Mouse (Mus musculus) E14TG2a.4 (cell line): ENCODE results near the gene Atat1.

Experiments
- H3K27me3 ChIP-seq: 2 replicates; pipeline ENCODE4 v1.6.1; 2014; ENCODE audit warnings: low read length, control low read depth; ENCODE audit not compliant: insufficient read depth
- H3K36me3 ChIP-seq: 2 replicates; pipeline ENCODE4 v1.6.1; 2014; ENCODE audit warnings: low read length, control low read depth; ENCODE audit not compliant: insufficient read depth
- H3K4me1 ChIP-seq: replicated peaks from 2 replicates; pipeline ENCODE4 v1.6.1; 2014; ENCODE audit warnings: low read depth, low read length, control low read depth
- H3K4me3 ChIP-seq: replicated peaks from 2 replicates; pipeline ENCODE4 v1.5.1; 2014; ENCODE audit warnings: mild to moderate bottlenecking, low read length
- H3K9me3 ChIP-seq: 2 replicates; pipeline ENCODE4 v1.6.1; 2014; ENCODE audit warnings: low read length, control low read depth
- CTCF ChIP-seq: conservative IDR thresholded peaks from 2 replicates; pipeline ENCODE4 v1.5.1; 2014; ENCODE audit warnings: low read length
- NANOG ChIP-seq: IDR thresholded peaks from 2 replicates; pipeline ENCODE4 v1.6.1; 2014; ENCODE audit warnings: borderline replicate concordance, low read length, mixed read lengths
- POU5F1 ChIP-seq: IDR thresholded peaks from 2 replicates; pipeline ENCODE4 v1.6.1; 2014; ENCODE audit warnings: low read length, borderline replicate concordance

The Atat1 gene

DNA sequence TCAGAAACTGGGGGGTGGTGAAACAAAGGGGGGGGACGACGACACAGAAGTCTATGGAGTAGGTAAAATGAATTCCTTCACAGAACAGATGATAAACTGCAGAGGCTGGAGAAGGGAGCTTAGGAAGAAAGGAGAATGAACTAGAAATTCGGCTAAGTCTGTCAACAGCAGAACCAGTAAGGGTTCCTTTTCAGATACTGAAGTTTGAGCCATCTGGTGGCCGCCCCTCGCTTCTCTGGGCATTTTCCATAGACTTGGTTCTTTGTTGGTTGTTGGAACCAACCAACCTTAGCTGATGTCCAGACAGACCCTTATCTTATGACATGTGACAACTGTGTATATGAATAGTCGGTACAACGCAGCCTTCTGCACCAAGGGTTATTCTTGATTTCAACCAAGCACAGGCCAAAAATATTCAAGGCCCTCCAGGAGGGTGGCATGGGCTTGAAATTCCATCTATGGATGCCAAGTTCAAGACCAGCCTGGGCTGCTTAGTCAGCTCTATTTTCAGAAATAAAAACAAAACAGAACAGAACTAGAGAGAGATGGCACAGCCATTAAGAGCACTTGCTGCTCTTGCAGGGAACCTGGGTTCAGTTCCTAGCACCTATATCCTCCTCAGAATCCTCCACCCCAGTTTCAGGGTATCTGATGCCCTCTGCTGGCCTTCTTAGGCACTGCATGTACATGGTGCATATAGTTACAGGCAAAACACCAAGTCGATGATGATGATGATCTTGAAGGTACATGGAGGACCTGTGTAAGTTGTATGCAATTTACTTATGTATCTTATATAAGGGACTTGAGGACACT is 38.8 kb downstream of the Atat1 start:
- peaks cover 11% of the 10 kb centered on the region for H3K27me3 ChIP-seq
- peak overlapping the region; percentile 88 for H3K4me3 ChIP-seq
- H3K9me3 ChIP-seq = no peaks in the 10 kb centered on the region
- peaks cover 59% of the 10 kb centered on the region for H3K36me3 ChIP-seq
- H3K4me1 ChIP-seq = peaks cover 81% of the 10 kb centered on the region
- TF ChIP-seq CTCF (peak; percentile 85), POU5F1 (no peak)

- peak overlapping the region; percentile 88 for H3K4me3 ChIP-seq
- H3K9me3 ChIP-seq = no peaks in the 10 kb centered on the region
- peaks cover 81% of the 10 kb centered on the region for H3K4me1 ChIP-seq
- peaks cover 11% of the 10 kb centered on the region for H3K27me3 ChIP-seq
- H3K36me3 ChIP-seq = peaks cover 55% of the 10 kb centered on the region
- no peak for TF ChIP-seq NANOG
- no peak for TF ChIP-seq CTCF
- TF ChIP-seq POU5F1 = no peak
These were observed 39.6 kb downstream of the Atat1 start for GRCm38 (mm10) chr17:35870151-35870883.

DNA sequence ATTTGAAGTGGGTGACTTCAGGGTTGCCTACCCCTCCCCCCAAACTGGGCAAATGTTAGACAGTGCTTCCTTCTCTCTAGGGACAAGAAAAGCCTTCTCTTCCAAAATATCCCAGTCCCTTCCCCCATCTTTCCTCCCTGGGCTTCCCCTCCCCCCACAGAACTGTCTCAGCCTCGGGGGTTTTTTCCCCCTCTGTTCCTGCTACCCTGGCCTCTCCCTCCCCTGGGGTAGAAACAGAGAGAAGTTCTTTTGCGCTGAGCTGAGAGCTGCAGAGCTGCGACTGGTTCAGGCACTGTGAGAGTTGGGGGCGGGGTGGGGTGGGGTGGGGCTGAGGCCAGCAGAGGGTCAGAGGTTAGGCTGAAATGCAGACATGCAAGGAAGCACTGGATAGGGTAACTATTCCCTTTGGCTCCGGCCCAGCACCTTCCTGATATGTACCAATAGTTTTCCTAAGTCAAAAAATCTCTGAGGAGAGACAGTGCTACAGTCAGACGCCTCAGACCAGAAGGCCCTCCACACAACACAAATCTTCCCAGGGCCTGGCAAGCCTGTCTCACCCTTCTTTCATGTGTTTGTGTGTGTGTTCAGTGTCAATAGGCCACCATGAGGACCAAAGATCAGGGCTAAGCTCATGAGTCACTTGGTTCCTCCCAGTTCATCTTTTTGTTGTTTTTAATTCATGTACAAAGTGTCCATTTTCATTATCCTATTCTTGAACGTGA is 40.4 kb downstream of the Atat1 start:
- peaks cover 11% of the 10 kb centered on the region for H3K27me3 ChIP-seq
- peaks cover 47% of the 10 kb centered on the region for H3K36me3 ChIP-seq
- TF ChIP-seq POU5F1 = no peak
- TF ChIP-seq CTCF = no peak
- TF ChIP-seq NANOG = no peak
- H3K9me3 ChIP-seq = no peaks in the 10 kb centered on the region
- H3K4me3 ChIP-seq = peak overlapping the region; percentile 88
- peaks cover 82% of the 10 kb centered on the region for H3K4me1 ChIP-seq

DNA sequence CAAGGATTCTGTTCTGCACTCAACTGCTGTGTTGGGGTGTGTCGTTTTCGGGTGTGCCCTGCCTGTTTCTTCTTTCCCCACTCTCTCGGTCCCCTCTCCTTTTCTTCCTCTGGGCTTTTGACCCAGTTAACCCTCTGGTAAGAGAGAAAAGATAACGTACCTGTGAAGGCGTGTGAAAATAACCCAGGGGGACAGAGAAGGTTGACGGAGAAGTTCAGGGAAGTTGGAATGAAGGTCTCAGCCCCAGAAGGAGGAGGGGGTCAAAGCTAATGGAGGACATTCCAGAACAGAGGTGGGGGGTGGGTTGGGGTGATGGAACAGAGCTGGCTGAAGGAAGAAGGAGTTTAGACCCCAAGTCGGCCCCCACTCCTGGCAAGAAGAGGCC is 40.9 kb downstream of the Atat1 start:
- H3K4me3 ChIP-seq = peak overlapping the region; percentile 88
- no peaks in the 10 kb centered on the region for H3K9me3 ChIP-seq
- H3K27me3 ChIP-seq = peaks cover 11% of the 10 kb centered on the region
- H3K36me3 ChIP-seq = peaks cover 43% of the 10 kb centered on the region
- TF ChIP-seq CTCF = no peak
- TF ChIP-seq POU5F1 = no peak
- no peak for TF ChIP-seq NANOG
- peaks cover 82% of the 10 kb centered on the region for H3K4me1 ChIP-seq

DNA sequence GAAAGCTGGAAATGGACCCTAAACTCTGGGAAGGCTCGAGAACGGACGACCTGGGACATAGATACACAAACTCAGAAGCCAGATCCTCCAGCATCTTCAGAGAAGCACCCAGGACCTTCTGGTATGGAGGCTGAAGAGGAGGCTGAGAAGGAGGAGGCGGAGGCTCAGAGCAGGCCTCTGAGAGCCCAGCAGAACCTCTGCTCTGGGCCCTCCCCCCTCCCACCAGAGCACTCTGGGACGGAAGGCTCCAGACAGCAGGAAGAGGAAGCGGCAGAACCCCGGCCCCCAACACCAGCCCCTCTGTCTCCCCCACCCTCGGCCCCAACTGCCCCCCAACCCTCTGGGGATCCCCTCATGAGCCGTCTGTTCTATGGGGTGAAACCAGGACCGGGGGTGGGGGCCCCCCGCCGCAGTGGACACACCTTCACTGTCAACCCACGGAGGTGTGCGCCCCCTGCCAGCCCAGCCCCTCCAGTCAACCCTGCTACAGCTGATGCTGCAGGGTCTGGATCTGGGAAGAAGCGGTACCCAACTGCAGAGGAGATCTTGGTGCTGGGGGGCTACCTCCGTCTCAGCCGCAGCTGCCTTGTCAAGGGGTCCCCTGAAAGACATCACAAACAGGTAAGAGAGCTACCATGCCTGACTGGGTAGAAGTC is 41.6 kb downstream of the Atat1 start:
- H3K4me3 ChIP-seq = peak overlapping the region; percentile 88
- no peaks in the 10 kb centered on the region for H3K9me3 ChIP-seq
- peaks cover 11% of the 10 kb centered on the region for H3K27me3 ChIP-seq
- H3K4me1 ChIP-seq = peaks cover 84% of the 10 kb centered on the region
- H3K36me3 ChIP-seq = peaks cover 45% of the 10 kb centered on the region
- TF ChIP-seq CTCF (no peak), POU5F1 (no peak), NANOG (no peak)

- peaks cover 86% of the 10 kb centered on the region for H3K4me1 ChIP-seq
- no peaks in the 10 kb centered on the region for H3K9me3 ChIP-seq
- H3K36me3 ChIP-seq = peaks cover 39% of the 10 kb centered on the region
- H3K4me3 ChIP-seq = peak overlapping the region; percentile 88
- TF ChIP-seq CTCF (0 out of 2 replicates have a peak, but pooled peaks have one; percentile 4), POU5F1 (no peak), NANOG (no peak)
- peaks cover 11% of the 10 kb centered on the region for H3K27me3 ChIP-seq
These were observed 42.7 kb downstream of the Atat1 start for GRCm38 (mm10) chr17:35866911-35867890.

GRCm38 (mm10) chr17:35866281-35866831 is 43.5 kb downstream of the Atat1 start:
- Histone ChIP-seq H3K9me3 (no peaks in the 10 kb centered on the region), H3K36me3 (peaks cover 33% of the 10 kb centered on the region), H3K27me3 (peaks cover 11% of the 10 kb centered on the region), H3K4me3 (peak overlapping the region; percentile 88), H3K4me1 (peaks cover 86% of the 10 kb centered on the region)
- TF ChIP-seq POU5F1 (no peak), NANOG (no peak), CTCF (no peak)
